Mouse (Mus musculus): ENCODE results near the gene Casc1. TPM values are rescaled to one million over a fixed set of nuclear protein-coding genes. Genes with fewer than 3 reads are reported as not detected.

Gene Casc1
- total and polyA plus RNA-seq, 2 experiments from 2014 or later, result 0.80 to 1.5 TPM

DNA sequence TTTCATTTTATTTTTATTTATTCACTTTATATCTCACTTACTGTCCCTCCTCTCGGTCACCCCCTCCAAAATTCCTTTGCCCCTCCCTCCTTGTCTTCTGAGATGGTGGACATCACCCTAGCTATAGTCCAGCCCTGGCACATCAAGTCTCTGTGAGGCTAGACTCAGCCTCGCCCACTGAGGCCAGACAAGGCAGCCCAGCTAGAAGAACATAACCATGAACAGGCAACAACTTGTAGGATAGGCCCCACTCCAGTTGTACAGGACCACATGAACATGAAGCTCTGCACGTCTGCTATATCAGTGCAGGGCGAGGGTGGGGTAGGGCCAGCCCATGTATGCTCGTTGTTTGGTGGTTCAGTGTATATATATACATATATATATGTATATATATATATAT lies 78.8 kb downstream of the Casc1 start:
- H3K27ac ChIP-seq, result no peak overlapping the region
- no peaks in the 10 kb centered on the region for H3K36me3 ChIP-seq (ENCODE audit: insufficient read depth, low read length)
- DNase-seq (ENCODE audit: low spot score) (no peak), ATAC-seq (no peak)
- H3K4me2 ChIP-seq (ENCODE audit: low read depth, low read length), result no peak overlapping the region
- no peaks in the 10 kb centered on the region for H3K4me1 ChIP-seq (ENCODE audit: insufficient read depth, low read length)
- H3K4me3 ChIP-seq (ENCODE audit: low read length), result no peak overlapping the region
- H3K9ac ChIP-seq (replicated peaks; ENCODE audit: low read length), result no peak overlapping the region
- H3K27me3 ChIP-seq (ENCODE audit: insufficient read depth, low read length), result no peaks in the 10 kb centered on the region
- TF ChIP-seq CTCF (IDR thresholded peaks at IDR 0.05; ENCODE audit: low read depth), result no peak
- H3K9me3 ChIP-seq (ENCODE audit: low read length), result no peaks in the 10 kb centered on the region
- WGBS, result 88% methylated on average over 5 of the region's 5 CpGs

DNA sequence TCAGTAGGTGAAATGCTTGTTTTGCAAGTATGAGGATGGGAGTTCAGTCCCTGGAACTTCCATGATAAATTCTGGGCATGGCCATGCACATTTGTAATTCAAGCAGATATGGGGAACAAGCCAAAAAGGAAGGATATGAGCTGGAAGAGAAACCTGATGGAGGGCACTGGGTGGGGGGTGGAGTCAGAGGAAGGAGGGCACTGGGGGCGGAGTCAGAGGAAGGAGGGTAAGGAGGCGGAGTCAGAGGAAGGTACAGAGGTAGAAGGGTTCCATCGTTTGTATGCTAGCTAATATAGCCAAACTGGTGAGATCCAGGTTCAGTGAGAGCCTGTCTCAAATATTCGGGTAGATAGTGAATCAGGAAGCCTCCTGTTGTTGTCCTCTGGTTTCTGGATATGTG lies 81.2 kb downstream of the Casc1 start:
- Histone ChIP-seq H3K9ac (replicated peaks; ENCODE audit: low read length) (no peak overlapping the region), H3K4me1 (ENCODE audit: insufficient read depth, low read length) (no peaks in the 10 kb centered on the region), H3K27me3 (ENCODE audit: insufficient read depth, low read length) (no peaks in the 10 kb centered on the region), H3K4me3 (ENCODE audit: low read length) (no peak overlapping the region), H3K36me3 (ENCODE audit: insufficient read depth, low read length) (no peaks in the 10 kb centered on the region), H3K4me2 (ENCODE audit: low read depth, low read length) (no peak overlapping the region), H3K27ac (no peak overlapping the region), H3K9me3 (ENCODE audit: low read length) (no peaks in the 10 kb centered on the region)
- WGBS, result 83% methylated on average over 4 of the region's 4 CpGs
- no peak for ATAC-seq
- no peak for DNase-seq (ENCODE audit: low spot score)
- TF ChIP-seq CTCF (IDR thresholded peaks at IDR 0.05; ENCODE audit: low read depth), result no peak

DNA sequence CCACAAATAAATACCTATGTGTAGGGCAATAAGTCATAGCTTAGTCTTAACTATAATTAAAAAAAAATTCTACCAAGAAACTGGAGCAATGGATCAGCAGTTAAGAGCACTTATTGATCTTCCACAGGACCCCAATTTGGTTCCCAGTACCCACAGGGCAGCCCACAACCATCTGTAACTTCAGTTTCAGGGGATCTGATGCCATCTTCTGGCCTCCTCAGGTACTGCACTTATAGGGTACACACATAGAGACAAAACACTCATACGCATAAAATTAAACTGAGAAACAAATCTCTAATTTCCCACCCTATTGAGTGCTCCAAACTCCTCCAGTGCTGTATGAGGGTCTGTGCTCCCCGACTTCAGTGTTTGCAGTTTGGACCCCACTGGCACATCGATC lies 83.2 kb downstream of the Casc1 start:
- Histone ChIP-seq H3K9ac (replicated peaks; ENCODE audit: low read length) (no peak overlapping the region), H3K9me3 (ENCODE audit: low read length) (no peaks in the 10 kb centered on the region), H3K36me3 (ENCODE audit: insufficient read depth, low read length) (no peaks in the 10 kb centered on the region), H3K27ac (no peak overlapping the region), H3K4me2 (ENCODE audit: low read depth, low read length) (no peak overlapping the region), H3K4me3 (ENCODE audit: low read length) (no peak overlapping the region), H3K4me1 (ENCODE audit: insufficient read depth, low read length) (no peaks in the 10 kb centered on the region), H3K27me3 (ENCODE audit: insufficient read depth, low read length) (no peaks in the 10 kb centered on the region)
- ATAC-seq (no peak), DNase-seq (ENCODE audit: low spot score) (no peak)
- no peak for TF ChIP-seq CTCF (IDR thresholded peaks at IDR 0.05; ENCODE audit: low read depth)
- 95% methylated on average over 3 of the region's 3 CpGs for WGBS

DNA sequence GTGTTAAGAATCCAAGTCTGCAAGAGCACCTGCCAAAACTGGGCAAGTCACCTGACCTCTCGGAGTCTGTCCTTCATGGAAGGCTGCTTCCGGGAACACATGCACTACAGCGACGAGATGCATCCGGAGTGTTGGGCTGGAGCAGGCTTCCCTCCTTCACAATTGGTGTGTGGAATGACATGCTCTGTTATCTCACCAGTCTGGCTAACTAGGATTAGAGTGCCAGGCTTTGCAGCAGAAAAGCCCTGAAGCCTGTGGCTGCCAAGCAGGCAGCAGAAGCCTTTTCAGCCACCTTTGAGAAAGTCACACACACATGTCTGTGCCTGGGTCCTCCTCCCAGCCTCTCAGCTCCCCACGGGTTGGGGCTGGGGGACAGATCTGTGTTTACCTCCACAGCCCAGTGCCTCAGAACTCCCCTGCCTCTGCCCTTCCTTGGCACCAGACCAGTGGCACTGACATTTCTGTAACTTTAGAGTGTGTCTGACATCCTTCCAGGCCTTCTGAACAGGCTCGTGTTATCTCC lies 85.2 kb downstream of the Casc1 start:
- H3K9me3 ChIP-seq (ENCODE audit: low read length), result no peaks in the 10 kb centered on the region
- no peak overlapping the region for H3K9ac ChIP-seq (replicated peaks; ENCODE audit: low read length)
- H3K27ac ChIP-seq, result no peak overlapping the region
- H3K36me3 ChIP-seq (ENCODE audit: insufficient read depth, low read length), result no peaks in the 10 kb centered on the region
- H3K4me1 ChIP-seq (ENCODE audit: insufficient read depth, low read length), result no peaks in the 10 kb centered on the region
- 53% methylated on average over 7 of the region's 7 CpGs for WGBS
- no peak overlapping the region for H3K4me2 ChIP-seq (ENCODE audit: low read depth, low read length)
- no peak overlapping the region for H3K4me3 ChIP-seq (ENCODE audit: low read length)
- peak; percentile 15 for DNase-seq (ENCODE audit: low spot score)
- ATAC-seq, result peak; percentile 72; the same call in 1 of the 2 replicates
- no peak for TF ChIP-seq CTCF (IDR thresholded peaks at IDR 0.05; ENCODE audit: low read depth)
- H3K27me3 ChIP-seq (ENCODE audit: insufficient read depth, low read length), result no peaks in the 10 kb centered on the region

Other genes starting within 250 kb of the Casc1 start
- 81.8 and 94.3 TPM in 2 replicates for gene Bcat1, start 134.8 kb downstream of the Casc1 start, total RNA-seq (2014; rRNA removed)
- 58.2 and 59.7 TPM in 2 replicates for gene Bcat1, start 134.8 kb downstream of the Casc1 start, polyA plus RNA-seq (2015; fragmentation: Nextera tagmentation; extraction: Ambion mirVana)
- 1.7 and 4.4 TPM in 2 replicates for gene Lrmp, start 95.4 kb downstream of the Casc1 start, total RNA-seq (2014; rRNA removed)
- gene Lrmp, start 95.4 kb downstream of the Casc1 start, polyA plus RNA-seq (2015; fragmentation: Nextera tagmentation; extraction: Ambion mirVana), result 0.54 and 0.74 TPM in 2 replicates
- 10.9 and 11.8 TPM in 2 replicates for gene Etfrf1, start 129 bp upstream of the Casc1 start, total RNA-seq (2014; rRNA removed)
- gene Etfrf1, start 129 bp upstream of the Casc1 start, polyA plus RNA-seq (2015; fragmentation: Nextera tagmentation; extraction: Ambion mirVana), result 33.5 and 36.3 TPM in 2 replicates
- 25.9 and 27.9 TPM in 2 replicates for gene Kras, start 39.2 kb upstream of the Casc1 start, total RNA-seq (2014; rRNA removed)
- 70.0 and 72.5 TPM in 2 replicates for gene Kras, start 39.2 kb upstream of the Casc1 start, polyA plus RNA-seq (2015; fragmentation: Nextera tagmentation; extraction: Ambion mirVana)

Data from hindbrain, postnatal 0 days (tissue).